ENCODE assay signal across 10 mouse cellular contexts in genomic region chr7:19159411-19159810, GRCm38 (mm10). TPM values are rescaled to one million over a fixed set of nuclear protein-coding genes. Genes with fewer than 3 reads are reported as not detected.
A peak's percentile ranks its signal among the peaks of the same experiment; 100 is the strongest.
DNase-seq lines count a peak whose midpoint lies in the region; ATAC-seq and TF ChIP-seq lines count a peak whose summit lies in the region.
"Had no signal": no experiment of that assay in that cellular context is flagged by ENCODE, and none has a peak within 500 bp of the region (broad histone marks: within the 10 kb centered on the region; RNA-seq: fewer than 3 reads in every experiment).

No protein-coding gene starts in this region.

- peaks cover 19% of the 10 kb centered on the region for H3K27me3 ChIP-seq in liver, embryonic 11.5 days (replicated peaks; ENCODE audit: control insufficient read depth, insufficient read depth, low read length)
- H3K27me3 ChIP-seq in forebrain, embryonic 10.5 days (ENCODE audit: poor library complexity, severe bottlenecking) = peaks cover 63% of the 10 kb centered on the region
- H3K27me3 ChIP-seq in hindbrain, postnatal 0 days (ENCODE audit: insufficient read depth, low read length) = no peaks in the 10 kb centered on the region
- H3K27me3 ChIP-seq in midbrain, postnatal 0 days (ENCODE audit: insufficient read depth, low read length) = peaks cover 5% of the 10 kb centered on the region; the same call in 1 of the 2 replicates

- WGBS in liver, embryonic 11.5 days = 18% methylated on average over 18 of the region's 18 CpGs
- WGBS in forebrain, embryonic 10.5 days = 16% methylated on average over 18 of the region's 18 CpGs
- 15% methylated on average over 18 of the region's 18 CpGs for WGBS in hindbrain, postnatal 0 days
- 12% methylated on average over 18 of the region's 18 CpGs for WGBS in midbrain, postnatal 0 days

- H3K36me3 ChIP-seq in liver, embryonic 11.5 days (ENCODE audit: control insufficient read depth, insufficient read depth, low read length) = peaks cover 6% of the 10 kb centered on the region; the same call in 1 of the 2 replicates
- peaks cover 16% of the 10 kb centered on the region for H3K36me3 ChIP-seq in forebrain, embryonic 10.5 days (replicated peaks)
- H3K36me3 ChIP-seq in hindbrain, postnatal 0 days (ENCODE audit: insufficient read depth, low read length) = no peaks in the 10 kb centered on the region
- peaks cover 9% of the 10 kb centered on the region for H3K36me3 ChIP-seq in midbrain, postnatal 0 days (ENCODE audit: insufficient read depth, low read length)

- H3K4me3 ChIP-seq in liver, embryonic 11.5 days (ENCODE audit: low read depth, low read length) = peak overlapping the region; percentile 43; the same call in 1 of the 2 replicates
- peak overlapping the region; percentile 55 for H3K4me3 ChIP-seq in forebrain, embryonic 10.5 days
- H3K4me3 ChIP-seq in hindbrain, postnatal 0 days (ENCODE audit: low read length) = peak overlapping the region; percentile 36
- H3K4me3 ChIP-seq in midbrain, postnatal 0 days (ENCODE audit: low read depth, low read length) = peak overlapping the region; percentile 23

- peak overlapping the region; percentile 83 for H3K4me2 ChIP-seq in liver, embryonic 11.5 days
- H3K4me2 ChIP-seq in hindbrain, postnatal 0 days (ENCODE audit: low read depth, low read length) = peak overlapping the region; percentile 57
- H3K4me2 ChIP-seq in midbrain, postnatal 0 days (ENCODE audit: low read depth, low read length, poor library complexity, severe bottlenecking) = peak overlapping the region; percentile 57

- ATAC-seq in liver, embryonic 11.5 days (replicated peaks; ENCODE audit: low FRiP score) = no peak
- ATAC-seq in hindbrain, postnatal 0 days = no peak
- no peak for ATAC-seq in midbrain, postnatal 0 days (ENCODE audit: low FRiP score)
- ATAC-seq in megakaryocyte-erythroid progenitor cell, adult 5-6 weeks (replicated peaks; ENCODE audit: low FRiP score, low TSS enrichment, poor library complexity, severe bottlenecking) = no peak
- no peak for ATAC-seq in activated CD4-positive, CD25-positive, alpha-beta regulatory T cell, adult 4 months

- no peak for TF ChIP-seq CTCF in hindbrain, postnatal 0 days (IDR thresholded peaks at IDR 0.05; ENCODE audit: low read depth)
- TF ChIP-seq CTCF in midbrain, postnatal 0 days (IDR thresholded peaks at IDR 0.05) = peak; percentile 3; the same call in 1 of the 2 replicates

- peaks cover 29% of the 10 kb centered on the region for H3K4me1 ChIP-seq in liver, embryonic 11.5 days (replicated peaks; ENCODE audit: control insufficient read depth, insufficient read depth, low read length)
- peaks cover 38% of the 10 kb centered on the region for H3K4me1 ChIP-seq in forebrain, embryonic 10.5 days
- H3K4me1 ChIP-seq in hindbrain, postnatal 0 days (ENCODE audit: insufficient read depth, low read length) = peaks cover 11% of the 10 kb centered on the region; the same call in 1 of the 2 replicates
- peaks cover 8% of the 10 kb centered on the region; the same call in 1 of the 2 replicates for H3K4me1 ChIP-seq in midbrain, postnatal 0 days (ENCODE audit: insufficient read depth, low read length)

- H3K27ac ChIP-seq in liver, embryonic 11.5 days (ENCODE audit: low read depth, low read length) = no peak overlapping the region
- no peak overlapping the region for H3K27ac ChIP-seq in forebrain, embryonic 10.5 days
- no peak overlapping the region for H3K27ac ChIP-seq in hindbrain, postnatal 0 days
- H3K27ac ChIP-seq in midbrain, postnatal 0 days (ENCODE audit: low read depth, low read length) = no peak overlapping the region

- no peak overlapping the region for H3K9ac ChIP-seq in liver, embryonic 11.5 days (ENCODE audit: low read depth, low read length)
- peak overlapping the region; percentile 52; the same call in 1 of the 2 replicates for H3K9ac ChIP-seq in hindbrain, postnatal 0 days (replicated peaks; ENCODE audit: low read length)
- H3K9ac ChIP-seq in midbrain, postnatal 0 days (replicated peaks; ENCODE audit: low read length, poor library complexity, severe bottlenecking) = no peak overlapping the region; the same call in 1 of the 2 replicates

- no peak for DNase-seq in liver, embryonic 11.5 days (ENCODE audit: low spot score)
- DNase-seq in liver = no peak
- no peak for DNase-seq in forebrain, embryonic 10.5 days (ENCODE audit: extremely low spot score, low spot score)
- no peak for DNase-seq in hindbrain, postnatal 0 days (ENCODE audit: low spot score)
- no peak for DNase-seq in midbrain, postnatal 0 days (ENCODE audit: low spot score)
- no peak for DNase-seq in urinary bladder, postnatal 25 days (ENCODE audit: low spot score)

- no peaks in the 10 kb centered on the region for H3K9me3 ChIP-seq in liver, embryonic 11.5 days (ENCODE audit: control insufficient read depth, low read length)
- no peaks in the 10 kb centered on the region for H3K9me3 ChIP-seq in forebrain, embryonic 10.5 days
- H3K9me3 ChIP-seq in hindbrain, postnatal 0 days (ENCODE audit: low read length) = no peaks in the 10 kb centered on the region
- H3K9me3 ChIP-seq in midbrain, postnatal 0 days (ENCODE audit: low read length) = no peaks in the 10 kb centered on the region
- H3K9me3 ChIP-seq: G1E had no signal

RNA-seq across cellular contexts. Expression of gene Gipr, which starts 6.5 kb away (rescaled TPM):
- polyA plus RNA-seq in liver, embryonic 11.5 days (2014; fragmentation: Nextera tagmentation; extraction: Ambion mirVana) = 0.69 and 0.73 TPM in 2 replicates
- polyA plus RNA-seq in forebrain, embryonic 10.5 days (2016; fragmentation: Nextera tagmentation; extraction: Ambion mirVana) = 0.22 and 0.25 TPM in 2 replicates
- 2.0 and 3.0 TPM in 2 replicates for total RNA-seq in hindbrain, postnatal 0 days (2014; rRNA removed)
- polyA plus RNA-seq in hindbrain, postnatal 0 days (2015; fragmentation: Nextera tagmentation; extraction: Ambion mirVana) = 0.85 and 1.3 TPM in 2 replicates
- 2.3 and 7.4 TPM in 2 replicates for total RNA-seq in midbrain, postnatal 0 days (2014; rRNA removed)
- 1.7 and 2.3 TPM in 2 replicates for polyA plus RNA-seq in midbrain, postnatal 0 days (2015; fragmentation: Nextera tagmentation; extraction: Ambion mirVana)
- not detected in 2 replicates for total RNA-seq in megakaryocyte-erythroid progenitor cell, adult 5-6 weeks (2014; fragmentation: Nextera tagmentation)
- total RNA-seq in megakaryocyte-erythroid progenitor cell, adult 5-6 weeks (2017) = 0.95 TPM in 1 of 2 replicates, not detected in the other
- not detected for polyA plus RNA-seq in activated CD4-positive, CD25-positive, alpha-beta regulatory T cell, adult 4 months (2017; shearing (Covaris generic))
- total RNA-seq: liver, adult 2 months had no signal
- polyA plus RNA-seq: liver, adult 2 months had no signal

RNA-seq across cellular contexts. Expression of gene Snrpd2, which starts 9.9 kb away (rescaled TPM):
- 140 and 158 TPM in 2 replicates for polyA plus RNA-seq in liver, embryonic 11.5 days (2014; fragmentation: Nextera tagmentation; extraction: Ambion mirVana)
- 183 and 193 TPM in 2 replicates for polyA plus RNA-seq in forebrain, embryonic 10.5 days (2016; fragmentation: Nextera tagmentation; extraction: Ambion mirVana)
- 34.1 and 42.9 TPM in 2 replicates for total RNA-seq in hindbrain, postnatal 0 days (2014; rRNA removed)
- 114 and 118 TPM in 2 replicates for polyA plus RNA-seq in hindbrain, postnatal 0 days (2015; fragmentation: Nextera tagmentation; extraction: Ambion mirVana)
- 31.4 and 36.7 TPM in 2 replicates for total RNA-seq in midbrain, postnatal 0 days (2014; rRNA removed)
- polyA plus RNA-seq in midbrain, postnatal 0 days (2015; fragmentation: Nextera tagmentation; extraction: Ambion mirVana) = 115 and 116 TPM in 2 replicates
- total RNA-seq in megakaryocyte-erythroid progenitor cell, adult 5-6 weeks (2014; fragmentation: Nextera tagmentation) = 146 and 165 TPM in 2 replicates
- total RNA-seq in megakaryocyte-erythroid progenitor cell, adult 5-6 weeks (2017) = 80.7 and 93.4 TPM in 2 replicates
- 10 to 100 TPM; 85.2 to 96.5 TPM for polyA plus RNA-seq in activated CD4-positive, CD25-positive, alpha-beta regulatory T cell, adult 4 months (2017; shearing (Covaris generic))

RNA-seq across cellular contexts. Expression of gene Qpctl, which starts 10.3 kb away (rescaled TPM):
- 7.5 and 9.5 TPM in 2 replicates for polyA plus RNA-seq in liver, embryonic 11.5 days (2014; fragmentation: Nextera tagmentation; extraction: Ambion mirVana)
- 14.7 and 16.0 TPM in 2 replicates for polyA plus RNA-seq in forebrain, embryonic 10.5 days (2016; fragmentation: Nextera tagmentation; extraction: Ambion mirVana)
- 17.3 and 18.3 TPM in 2 replicates for total RNA-seq in hindbrain, postnatal 0 days (2014; rRNA removed)
- polyA plus RNA-seq in hindbrain, postnatal 0 days (2015; fragmentation: Nextera tagmentation; extraction: Ambion mirVana) = 24.7 and 25.5 TPM in 2 replicates
- total RNA-seq in midbrain, postnatal 0 days (2014; rRNA removed) = 17.3 and 17.8 TPM in 2 replicates
- 30.2 and 32.5 TPM in 2 replicates for polyA plus RNA-seq in midbrain, postnatal 0 days (2015; fragmentation: Nextera tagmentation; extraction: Ambion mirVana)
- 2.4 and 5.1 TPM in 2 replicates for total RNA-seq in megakaryocyte-erythroid progenitor cell, adult 5-6 weeks (2014; fragmentation: Nextera tagmentation)
- 1.1 and 5.5 TPM in 2 replicates for total RNA-seq in megakaryocyte-erythroid progenitor cell, adult 5-6 weeks (2017)
- polyA plus RNA-seq in activated CD4-positive, CD25-positive, alpha-beta regulatory T cell, adult 4 months (2017; shearing (Covaris generic)) = 10 to 100 TPM in 1 of 2 experiments, 1 to 10 TPM in 1; 8.9 to 11.6 TPM

RNA-seq across cellular contexts. Expression of gene Eml2, which starts 16.8 kb away (rescaled TPM):
- polyA plus RNA-seq in liver, embryonic 11.5 days (2014; fragmentation: Nextera tagmentation; extraction: Ambion mirVana) = 2.7 and 3.8 TPM in 2 replicates
- 5.3 and 6.4 TPM in 2 replicates for polyA plus RNA-seq in forebrain, embryonic 10.5 days (2016; fragmentation: Nextera tagmentation; extraction: Ambion mirVana)
- 88.2 and 103 TPM in 2 replicates for total RNA-seq in hindbrain, postnatal 0 days (2014; rRNA removed)
- 15.0 and 18.9 TPM in 2 replicates for polyA plus RNA-seq in hindbrain, postnatal 0 days (2015; fragmentation: Nextera tagmentation; extraction: Ambion mirVana)
- 83.7 and 89.0 TPM in 2 replicates for total RNA-seq in midbrain, postnatal 0 days (2014; rRNA removed)
- polyA plus RNA-seq in midbrain, postnatal 0 days (2015; fragmentation: Nextera tagmentation; extraction: Ambion mirVana) = 13.1 and 13.4 TPM in 2 replicates
- total RNA-seq in megakaryocyte-erythroid progenitor cell, adult 5-6 weeks (2014; fragmentation: Nextera tagmentation) = 4.8 and 11.4 TPM in 2 replicates
- 4.8 and 6.6 TPM in 2 replicates for total RNA-seq in megakaryocyte-erythroid progenitor cell, adult 5-6 weeks (2017)
- polyA plus RNA-seq in activated CD4-positive, CD25-positive, alpha-beta regulatory T cell, adult 4 months (2017; shearing (Covaris generic)) = 10 to 100 TPM in 1 of 2 experiments, 1 to 10 TPM in 1; 5.2 to 16.9 TPM

RNA-seq across cellular contexts. Expression of gene Fbxo46, which starts 39.8 kb away (rescaled TPM):
- polyA plus RNA-seq in liver, embryonic 11.5 days (2014; fragmentation: Nextera tagmentation; extraction: Ambion mirVana) = 9.9 TPM in 2 replicates
- 17.8 and 18.4 TPM in 2 replicates for polyA plus RNA-seq in forebrain, embryonic 10.5 days (2016; fragmentation: Nextera tagmentation; extraction: Ambion mirVana)
- total RNA-seq in hindbrain, postnatal 0 days (2014; rRNA removed) = 19.6 and 23.8 TPM in 2 replicates
- polyA plus RNA-seq in hindbrain, postnatal 0 days (2015; fragmentation: Nextera tagmentation; extraction: Ambion mirVana) = 7.7 and 9.0 TPM in 2 replicates
- total RNA-seq in midbrain, postnatal 0 days (2014; rRNA removed) = 19.8 and 20.6 TPM in 2 replicates
- 9.9 and 11.6 TPM in 2 replicates for polyA plus RNA-seq in midbrain, postnatal 0 days (2015; fragmentation: Nextera tagmentation; extraction: Ambion mirVana)
- total RNA-seq in megakaryocyte-erythroid progenitor cell, adult 5-6 weeks (2014; fragmentation: Nextera tagmentation) = 6.3 and 8.6 TPM in 2 replicates
- 6.1 and 7.8 TPM in 2 replicates for total RNA-seq in megakaryocyte-erythroid progenitor cell, adult 5-6 weeks (2017)
- polyA plus RNA-seq in activated CD4-positive, CD25-positive, alpha-beta regulatory T cell, adult 4 months (2017; shearing (Covaris generic)) = 10 to 100 TPM; 17.1 to 17.7 TPM
